Mouse (Mus musculus): Measurements from ENCODE around the gene Ddr2.

The Ddr2 gene

GRCm38 (mm10) chr1:169939345-169939744, 171.2 kb downstream of the Ddr2 start:
- DNase-seq = peak; percentile 68

GRCm38 (mm10) chr1:169934005-169934725, 176.4 kb downstream of the Ddr2 start:
- peak; percentile 67 for DNase-seq

DNA sequence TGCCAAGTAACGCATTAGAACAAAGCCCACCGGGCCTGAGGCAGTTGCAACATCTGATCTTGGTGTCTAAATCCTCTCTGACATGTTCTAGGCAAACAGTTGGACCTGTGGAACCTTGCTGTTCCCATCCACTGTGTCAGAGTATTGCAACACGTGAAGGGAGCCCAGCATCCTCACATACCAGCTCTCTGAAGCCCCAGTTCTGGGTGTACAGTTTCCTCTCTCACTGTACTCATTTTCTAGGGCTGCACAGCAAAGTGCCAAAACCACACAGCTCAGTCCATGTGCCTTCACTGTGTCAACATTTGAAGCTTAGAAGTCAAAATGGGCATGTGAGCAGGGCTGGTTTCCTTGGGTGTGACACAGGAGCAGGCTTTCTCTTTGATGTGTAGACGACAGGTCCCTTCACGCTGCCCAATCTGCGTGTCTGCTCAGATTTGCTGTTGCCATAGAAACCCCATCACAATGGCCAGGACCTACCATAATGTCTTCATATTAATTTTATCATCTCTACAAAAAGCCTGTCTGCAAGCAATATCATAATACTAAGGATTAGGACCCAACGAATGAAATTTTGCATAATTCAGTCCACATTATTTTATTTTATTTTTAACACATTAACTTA, 178.3 kb downstream of the Ddr2 start:
- DNase-seq = no peak

GRCm38 (mm10) chr1:169931698-169932097, 178.9 kb downstream of the Ddr2 start:
- no peak for DNase-seq

DNA sequence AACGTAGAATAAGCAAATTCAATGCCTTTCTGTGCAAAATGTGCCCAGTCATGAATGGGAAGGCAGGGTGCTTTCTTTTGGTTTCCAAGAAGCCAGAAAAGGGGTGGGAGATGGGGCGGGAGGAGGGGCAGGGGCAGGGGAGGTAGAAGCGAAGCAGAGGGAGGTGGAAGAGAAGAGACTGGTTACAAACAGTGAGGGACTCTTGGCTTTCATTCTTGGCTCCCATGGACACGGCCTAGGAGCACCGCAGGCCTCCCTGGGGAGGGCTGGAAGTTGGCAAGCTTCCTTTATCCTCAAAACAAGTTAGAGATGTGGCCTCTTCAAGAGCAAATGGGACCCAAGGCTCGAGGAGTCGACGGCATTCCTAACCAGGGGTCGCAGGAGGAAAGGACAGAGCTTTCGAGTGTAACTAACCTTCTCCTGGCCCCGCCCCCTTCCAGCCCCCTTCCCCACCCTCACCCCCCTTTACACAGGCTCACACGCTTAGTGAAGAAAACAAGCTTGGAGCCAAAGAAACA, 182.0 kb downstream of the Ddr2 start, which contains the start of gene Ccdc190:
TSS of gene Ccdc190 (plus strand) at position 195 of the 518 bp plus-strand sequence.
- no peak for DNase-seq

DNA sequence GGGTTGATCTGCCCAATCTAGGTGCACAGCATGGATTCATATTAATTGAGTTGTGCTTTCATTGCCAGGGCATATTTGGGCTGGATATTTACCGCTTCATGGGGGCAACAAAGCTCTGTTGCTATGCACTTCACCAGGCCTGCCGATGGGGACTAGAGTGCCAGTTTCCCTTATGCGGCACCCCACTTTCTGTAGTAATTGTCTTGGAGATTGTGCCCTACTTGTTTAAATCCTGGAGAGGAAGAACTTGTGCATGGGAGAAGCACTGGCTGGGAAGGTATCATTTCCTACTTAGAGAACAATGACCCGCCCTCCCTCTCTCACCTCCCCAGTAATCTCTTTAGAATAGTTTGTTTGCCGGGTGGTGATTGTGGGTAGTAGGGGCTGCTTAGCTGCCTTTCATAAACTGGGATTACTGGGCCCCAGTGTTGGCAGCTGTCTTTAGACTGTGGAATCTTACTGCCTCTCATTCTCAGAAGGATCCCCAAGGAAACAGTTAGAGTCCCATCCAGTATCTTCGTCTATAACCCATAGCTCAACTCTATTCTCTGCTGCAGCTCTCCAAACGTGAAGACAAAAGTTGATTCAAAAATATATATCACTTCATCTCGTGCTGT, 182.7 kb downstream of the Ddr2 start:
- DNase-seq = no peak

DNA sequence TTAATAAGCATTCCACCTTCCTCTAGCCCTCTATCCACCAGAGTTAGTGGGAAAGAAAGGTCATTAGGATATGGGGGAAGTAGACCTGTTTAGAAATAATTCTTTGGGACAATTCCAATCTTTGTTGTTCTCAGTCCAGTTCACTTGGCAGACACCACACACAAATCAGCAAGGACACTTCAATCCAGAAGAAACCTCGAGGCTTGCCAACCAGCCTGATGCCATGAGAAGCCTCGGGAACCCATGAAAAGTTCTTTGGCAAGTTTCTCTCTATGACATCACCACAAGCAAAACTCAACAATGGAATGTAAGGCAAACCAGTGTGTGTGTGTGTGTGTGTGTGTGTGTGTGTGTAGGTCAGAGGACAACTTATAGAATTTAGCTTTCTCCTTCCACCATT, 186.0 kb downstream of the Ddr2 start:
- no peak for DNase-seq
